Mouse (Mus musculus): ENCODE data around the gene Isl1. TPM values are rescaled to one million over a fixed set of nuclear protein-coding genes. Genes with fewer than 3 reads are reported as not detected.

The Isl1 gene
- polyA plus RNA-seq, 1 experiment from 2014 or later: not detected

GRCm38 (mm10) chr13:116297048-116297811 lies 12.3 kb downstream of the Isl1 start:
- TF ChIP-seq CTCF (IDR thresholded peaks at IDR 0.05; ENCODE audit: low read depth): no peak
- no peak for TF ChIP-seq EP300 (IDR thresholded peaks at IDR 0.05; ENCODE audit: low read depth)
- no peaks in the 10 kb centered on the region for H3K36me3 ChIP-seq (replicated peaks; ENCODE audit: insufficient read depth, low read length)
- H3K27ac ChIP-seq (ENCODE audit: low read depth): no peak overlapping the region
- H3K4me1 ChIP-seq (ENCODE audit: insufficient read depth): no peaks in the 10 kb centered on the region
- no peak for DNase-seq
- ATAC-seq: no peak
- H3K27me3 ChIP-seq (ENCODE audit: insufficient read depth, low read length): peaks cover 71% of the 10 kb centered on the region
- H3K9ac ChIP-seq (replicated peaks): no peak overlapping the region
- H3K4me2 ChIP-seq (ENCODE audit: low read depth, low read length): no peak overlapping the region
- no peaks in the 10 kb centered on the region for H3K9me3 ChIP-seq (ENCODE audit: low read length)
- no peak overlapping the region for H3K4me3 ChIP-seq (ENCODE audit: low read depth, low read length)
- 2% methylated on average over 33 of the region's 33 CpGs for WGBS (ENCODE audit: insufficient replicate concordance)

- no peak for TF ChIP-seq CTCF (IDR thresholded peaks at IDR 0.05; ENCODE audit: low read depth)
- TF ChIP-seq EP300 (IDR thresholded peaks at IDR 0.05; ENCODE audit: low read depth): no peak
- Histone ChIP-seq H3K9ac (replicated peaks) (no peak overlapping the region), H3K27me3 (ENCODE audit: insufficient read depth, low read length) (peaks cover 59% of the 10 kb centered on the region), H3K4me2 (ENCODE audit: low read depth, low read length) (no peak overlapping the region), H3K9me3 (ENCODE audit: low read length) (no peaks in the 10 kb centered on the region), H3K27ac (ENCODE audit: low read depth) (no peak overlapping the region), H3K4me1 (ENCODE audit: insufficient read depth) (no peaks in the 10 kb centered on the region), H3K36me3 (replicated peaks; ENCODE audit: insufficient read depth, low read length) (no peaks in the 10 kb centered on the region), H3K4me3 (ENCODE audit: low read depth, low read length) (no peak overlapping the region)
- DNase-seq (no peak), ATAC-seq (no peak)
- WGBS (ENCODE audit: insufficient replicate concordance): 31% methylated on average over 4 of the region's 4 CpGs
Observed at GRCm38 (mm10) chr13:116295401-116295800, 14.1 kb downstream of the Isl1 start.

- Histone ChIP-seq H3K36me3 (replicated peaks; ENCODE audit: insufficient read depth, low read length) (no peaks in the 10 kb centered on the region), H3K27me3 (ENCODE audit: insufficient read depth, low read length) (peaks cover 55% of the 10 kb centered on the region), H3K27ac (ENCODE audit: low read depth) (no peak overlapping the region), H3K4me2 (ENCODE audit: low read depth, low read length) (no peak overlapping the region), H3K9ac (replicated peaks) (no peak overlapping the region), H3K4me3 (ENCODE audit: low read depth, low read length) (no peak overlapping the region), H3K9me3 (ENCODE audit: low read length) (no peaks in the 10 kb centered on the region), H3K4me1 (ENCODE audit: insufficient read depth) (no peaks in the 10 kb centered on the region)
- DNase-seq (no peak), ATAC-seq (no peak)
- no peak for TF ChIP-seq EP300 (IDR thresholded peaks at IDR 0.05; ENCODE audit: low read depth)
- no peak for TF ChIP-seq CTCF (IDR thresholded peaks at IDR 0.05; ENCODE audit: low read depth)
- whole genome bisulfite sequencing (ENCODE audit: insufficient replicate concordance): 22% methylated on average over 6 of the region's 6 CpGs
Observed at GRCm38 (mm10) chr13:116294734-116295133, 14.8 kb downstream of the Isl1 start.

GRCm38 (mm10) chr13:116294151-116294461 lies 15.4 kb downstream of the Isl1 start:
- H3K27ac ChIP-seq (ENCODE audit: low read depth): no peak overlapping the region
- peaks cover 49% of the 10 kb centered on the region for H3K27me3 ChIP-seq (ENCODE audit: insufficient read depth, low read length)
- H3K36me3 ChIP-seq (replicated peaks; ENCODE audit: insufficient read depth, low read length): no peaks in the 10 kb centered on the region
- TF ChIP-seq CTCF (IDR thresholded peaks at IDR 0.05; ENCODE audit: low read depth) (no peak), EP300 (IDR thresholded peaks at IDR 0.05; ENCODE audit: low read depth) (no peak)
- no peaks in the 10 kb centered on the region for H3K4me1 ChIP-seq (ENCODE audit: insufficient read depth)
- no peak overlapping the region for H3K4me2 ChIP-seq (ENCODE audit: low read depth, low read length)
- H3K9me3 ChIP-seq (ENCODE audit: low read length): no peaks in the 10 kb centered on the region
- no peak overlapping the region for H3K9ac ChIP-seq (replicated peaks)
- 2% methylated on average over 11 of the region's 11 CpGs for WGBS (ENCODE audit: insufficient replicate concordance)
- ATAC-seq (no peak), DNase-seq (no peak)
- no peak overlapping the region for H3K4me3 ChIP-seq (ENCODE audit: low read depth, low read length)

GRCm38 (mm10) chr13:116293301-116294150 lies 16.0 kb downstream of the Isl1 start:
- Histone ChIP-seq H3K36me3 (replicated peaks; ENCODE audit: insufficient read depth, low read length) (no peaks in the 10 kb centered on the region), H3K27ac (ENCODE audit: low read depth) (no peak overlapping the region), H3K4me1 (ENCODE audit: insufficient read depth) (no peaks in the 10 kb centered on the region), H3K4me3 (ENCODE audit: low read depth, low read length) (no peak overlapping the region), H3K9ac (replicated peaks) (no peak overlapping the region), H3K4me2 (ENCODE audit: low read depth, low read length) (no peak overlapping the region), H3K27me3 (ENCODE audit: insufficient read depth, low read length) (peaks cover 48% of the 10 kb centered on the region), H3K9me3 (ENCODE audit: low read length) (no peaks in the 10 kb centered on the region)
- WGBS (ENCODE audit: insufficient replicate concordance): 6% methylated on average over 27 of the region's 27 CpGs
- DNase-seq: no peak
- TF ChIP-seq EP300 (IDR thresholded peaks at IDR 0.05; ENCODE audit: low read depth): no peak
- TF ChIP-seq CTCF (IDR thresholded peaks at IDR 0.05; ENCODE audit: low read depth): no peak
- no peak for ATAC-seq

GRCm38 (mm10) chr13:116289655-116290054 lies 19.8 kb downstream of the Isl1 start:
- Histone ChIP-seq H3K4me3 (ENCODE audit: low read depth, low read length) (no peak overlapping the region), H3K4me1 (ENCODE audit: insufficient read depth) (no peaks in the 10 kb centered on the region), H3K27me3 (ENCODE audit: insufficient read depth, low read length) (peaks cover 22% of the 10 kb centered on the region), H3K36me3 (replicated peaks; ENCODE audit: insufficient read depth, low read length) (no peaks in the 10 kb centered on the region), H3K9me3 (ENCODE audit: low read length) (no peaks in the 10 kb centered on the region), H3K9ac (replicated peaks) (no peak overlapping the region), H3K27ac (ENCODE audit: low read depth) (no peak overlapping the region), H3K4me2 (ENCODE audit: low read depth, low read length) (no peak overlapping the region)
- 80% methylated on average over 1 of the region's 1 CpGs for WGBS (ENCODE audit: insufficient replicate concordance)
- ATAC-seq: no peak
- TF ChIP-seq EP300 (IDR thresholded peaks at IDR 0.05; ENCODE audit: low read depth) (no peak), CTCF (IDR thresholded peaks at IDR 0.05; ENCODE audit: low read depth) (no peak)
- no peak for DNase-seq

All from liver, postnatal 0 days (tissue).